Mouse (Mus musculus): ENCODE results near the gene Emsy.

- no peak for TF ChIP-seq EP300 (IDR thresholded peaks at IDR 0.05; ENCODE audit: low read depth)
- no peak for TF ChIP-seq CTCF (IDR thresholded peaks at IDR 0.05; ENCODE audit: low read depth)
Observed at GRCm38 (mm10) chr7:98581266-98581665, 75.3 kb downstream of the Emsy start.
